Mouse (Mus musculus) kidney, postnatal 14 days (tissue): ENCODE results near the gene Rpl13a.
A peak's percentile ranks its signal among the peaks of the same experiment; 100 is the strongest.
"Not testable (repeated sequence)": the region's sequence is repeated elsewhere in the genome, so short reads cannot be mapped to it uniquely, and the experiment has no call there.

ENCODE experiments used
- DNase-seq: peaks from one replicate; pipeline ENCODE4 v3.0.0; 2022; ENCODE audit warnings: mixed read lengths

Rpl13a gene

GRCm38 (mm10) chr7:45155590-45155989 is 27.0 kb upstream of the Rpl13a start:
- no peak for DNase-seq

- peak; percentile 67 for DNase-seq
Observed at GRCm38 (mm10) chr7:45154993-45155514, 26.5 kb upstream of the Rpl13a start.

GRCm38 (mm10) chr7:45154096-45154992 is 25.8 kb upstream of the Rpl13a start, which contains the start of the genes Pih1d1 and Aldh16a1:
Gene Pih1d1, plus strand, starts transcription at chr7:45154303.
Gene Aldh16a1, minus strand, starts transcription at chr7:45154584.
- peak; percentile 99 for DNase-seq

- DNase-seq = no peak
Observed at GRCm38 (mm10) chr7:45153586-45153985, 25.0 kb upstream of the Rpl13a start.

GRCm38 (mm10) chr7:45153052-45153451 is 24.5 kb upstream of the Rpl13a start:
- DNase-seq = not testable (repeated sequence)

- peak; percentile 72 for DNase-seq
Observed at GRCm38 (mm10) chr7:45151303-45151702, 22.7 kb upstream of the Rpl13a start.

- DNase-seq = no peak
Observed at GRCm38 (mm10) chr7:45150321-45150720, 21.8 kb upstream of the Rpl13a start.

- peak; percentile 67 for DNase-seq
Observed at GRCm38 (mm10) chr7:45149545-45149944, 21.0 kb upstream of the Rpl13a start.

- no peak for DNase-seq
Observed at GRCm38 (mm10) chr7:45148534-45149098, 20.1 kb upstream of the Rpl13a start.

- peak; percentile 55 for DNase-seq
Observed at GRCm38 (mm10) chr7:45147899-45148298, 19.3 kb upstream of the Rpl13a start.

GRCm38 (mm10) chr7:45147267-45147666 is 18.7 kb upstream of the Rpl13a start:
- peak; percentile 44 for DNase-seq

- DNase-seq = no peak
Observed at GRCm38 (mm10) chr7:45145460-45145859, 16.9 kb upstream of the Rpl13a start.

GRCm38 (mm10) chr7:45144368-45145174 is 16.0 kb upstream of the Rpl13a start:
- no peak for DNase-seq

GRCm38 (mm10) chr7:45141914-45142313 is 13.4 kb upstream of the Rpl13a start:
- no peak for DNase-seq

GRCm38 (mm10) chr7:45141319-45141718 is 12.8 kb upstream of the Rpl13a start:
- DNase-seq = no peak

GRCm38 (mm10) chr7:45139904-45140723 is 11.6 kb upstream of the Rpl13a start:
- no peak for DNase-seq

- no peak for DNase-seq
Observed at GRCm38 (mm10) chr7:45138403-45138802, 9.8 kb upstream of the Rpl13a start.

GRCm38 (mm10) chr7:45137171-45138006 is 8.8 kb upstream of the Rpl13a start:
- DNase-seq = no peak

- peak; percentile 94 for DNase-seq
Observed at GRCm38 (mm10) chr7:45135993-45136567, 7.5 kb upstream of the Rpl13a start, which contains the start of the genes Gm45713 and Flt3l. Gene Gm45713, minus strand, starts transcription at chr7:45136231. Gene Flt3l, minus strand, starts transcription at chr7:45136432.

- DNase-seq = no peak
Observed at GRCm38 (mm10) chr7:45135370-45135769, 6.8 kb upstream of the Rpl13a start.
